Mouse (Mus musculus): ENCODE data around the gene Nptx1. TPM values are rescaled to one million over a fixed set of nuclear protein-coding genes. Genes with fewer than 3 reads are reported as not detected.

The Nptx1 gene
- polyA plus RNA-seq, 1 experiment from 2014 or later: not detected

GRCm38 (mm10) chr11:119521920-119522710 is 25.4 kb downstream of the Nptx1 start:
- H3K27ac ChIP-seq (replicated peaks): no peak overlapping the region
- 59% methylated on average over 6 of the region's 6 CpGs for WGBS (ENCODE audit: insufficient replicate concordance)
- H3K4me3 ChIP-seq (replicated peaks): no peak overlapping the region

GRCm38 (mm10) chr11:119520713-119521063 is 26.9 kb downstream of the Nptx1 start:
- no peaks in the 10 kb centered on the region for H3K9me3 ChIP-seq (replicated peaks)
- no peak overlapping the region for H3K4me2 ChIP-seq
- no peak overlapping the region for H3K9ac ChIP-seq
- no peak overlapping the region for H3K4me3 ChIP-seq (replicated peaks)
- H3K36me3 ChIP-seq (replicated peaks): no peaks in the 10 kb centered on the region
- ATAC-seq (ENCODE audit: insufficient read depth): no peak
- H3K4me1 ChIP-seq (replicated peaks): peaks cover 5% of the 10 kb centered on the region
- H3K27me3 ChIP-seq: peaks cover 24% of the 10 kb centered on the region
- H3K27ac ChIP-seq (replicated peaks): no peak overlapping the region

More at GRCm38 (mm10) chr11:119521920-119522710, 25.4 kb downstream of the Nptx1 start:
- H3K9me3 ChIP-seq (replicated peaks): no peaks in the 10 kb centered on the region
- H3K9ac ChIP-seq: no peak overlapping the region
- H3K4me2 ChIP-seq: no peak overlapping the region
- ATAC-seq (ENCODE audit: insufficient read depth): no peak
- H3K27me3 ChIP-seq: peaks cover 10% of the 10 kb centered on the region; the same call in 1 of the 2 replicates
- H3K4me1 ChIP-seq (replicated peaks): peaks cover 5% of the 10 kb centered on the region
- H3K36me3 ChIP-seq (replicated peaks): no peaks in the 10 kb centered on the region

GRCm38 (mm10) chr11:119520005-119520712 is 27.4 kb downstream of the Nptx1 start:
- no peak overlapping the region for H3K9ac ChIP-seq
- H3K27ac ChIP-seq (replicated peaks): no peak overlapping the region
- H3K27me3 ChIP-seq: peaks cover 29% of the 10 kb centered on the region

GRCm38 (mm10) chr11:119519387-119519786 is 28.2 kb downstream of the Nptx1 start:
- no peaks in the 10 kb centered on the region for H3K9me3 ChIP-seq (replicated peaks)
- H3K27me3 ChIP-seq: peaks cover 37% of the 10 kb centered on the region
- H3K4me2 ChIP-seq: no peak overlapping the region
- no peak overlapping the region for H3K9ac ChIP-seq
- H3K4me3 ChIP-seq (replicated peaks): no peak overlapping the region
- no peaks in the 10 kb centered on the region for H3K36me3 ChIP-seq (replicated peaks)
- no peak for ATAC-seq (ENCODE audit: insufficient read depth)
- 77% methylated on average over 1 of the region's 1 CpGs for WGBS (ENCODE audit: insufficient replicate concordance)
- H3K27ac ChIP-seq (replicated peaks): no peak overlapping the region
- no peaks in the 10 kb centered on the region for H3K4me1 ChIP-seq (replicated peaks)

More at GRCm38 (mm10) chr11:119520005-119520712, 27.4 kb downstream of the Nptx1 start:
- Histone ChIP-seq H3K4me2 (no peak overlapping the region), H3K4me1 (replicated peaks) (peaks cover 5% of the 10 kb centered on the region), H3K36me3 (replicated peaks) (no peaks in the 10 kb centered on the region), H3K4me3 (replicated peaks) (no peak overlapping the region), H3K9me3 (replicated peaks) (no peaks in the 10 kb centered on the region)
- WGBS (ENCODE audit: insufficient replicate concordance): 45% methylated on average over 5 of the region's 5 CpGs
- no peak for ATAC-seq (ENCODE audit: insufficient read depth)

GRCm38 (mm10) chr11:119516677-119517361 is 30.7 kb downstream of the Nptx1 start:
- Histone ChIP-seq H3K9ac (no peak overlapping the region), H3K27ac (replicated peaks) (no peak overlapping the region), H3K27me3 (peaks cover 60% of the 10 kb centered on the region), H3K4me2 (no peak overlapping the region), H3K36me3 (replicated peaks) (no peaks in the 10 kb centered on the region), H3K4me1 (replicated peaks) (no peaks in the 10 kb centered on the region), H3K9me3 (replicated peaks) (no peaks in the 10 kb centered on the region), H3K4me3 (replicated peaks) (no peak overlapping the region)
- 52% methylated on average over 12 of the region's 12 CpGs for WGBS (ENCODE audit: insufficient replicate concordance)
- ATAC-seq (ENCODE audit: insufficient read depth): no peak

GRCm38 (mm10) chr11:119515823-119516676 is 31.5 kb downstream of the Nptx1 start:
- H3K9me3 ChIP-seq (replicated peaks): no peaks in the 10 kb centered on the region
- H3K4me1 ChIP-seq (replicated peaks): no peaks in the 10 kb centered on the region
- no peak overlapping the region for H3K9ac ChIP-seq
- no peak overlapping the region for H3K4me3 ChIP-seq (replicated peaks)
- no peak overlapping the region for H3K27ac ChIP-seq (replicated peaks)
- H3K36me3 ChIP-seq (replicated peaks): no peaks in the 10 kb centered on the region
- ATAC-seq (ENCODE audit: insufficient read depth): no peak
- 64% methylated on average over 16 of the region's 16 CpGs for WGBS (ENCODE audit: insufficient replicate concordance)
- no peak overlapping the region for H3K4me2 ChIP-seq
- peaks cover 60% of the 10 kb centered on the region for H3K27me3 ChIP-seq

GRCm38 (mm10) chr11:119514967-119515636 is 32.5 kb downstream of the Nptx1 start:
- H3K4me1 ChIP-seq (replicated peaks): no peaks in the 10 kb centered on the region
- H3K4me3 ChIP-seq (replicated peaks): no peak overlapping the region
- H3K9ac ChIP-seq: no peak overlapping the region
- H3K36me3 ChIP-seq (replicated peaks): no peaks in the 10 kb centered on the region
- H3K9me3 ChIP-seq (replicated peaks): no peaks in the 10 kb centered on the region
- no peak overlapping the region for H3K27ac ChIP-seq (replicated peaks)
- H3K4me2 ChIP-seq: no peak overlapping the region
- H3K27me3 ChIP-seq: peaks cover 60% of the 10 kb centered on the region
- no peak for ATAC-seq (ENCODE audit: insufficient read depth)
- WGBS (ENCODE audit: insufficient replicate concordance): 9% methylated on average over 21 of the region's 21 CpGs

GRCm38 (mm10) chr11:119514108-119514860 is 33.3 kb downstream of the Nptx1 start:
- Histone ChIP-seq H3K4me3 (replicated peaks) (no peak overlapping the region), H3K9me3 (replicated peaks) (no peaks in the 10 kb centered on the region), H3K4me2 (no peak overlapping the region), H3K9ac (no peak overlapping the region), H3K27ac (replicated peaks) (no peak overlapping the region), H3K4me1 (replicated peaks) (no peaks in the 10 kb centered on the region), H3K27me3 (peaks cover 59% of the 10 kb centered on the region), H3K36me3 (replicated peaks) (no peaks in the 10 kb centered on the region)
- ATAC-seq (ENCODE audit: insufficient read depth): no peak
- WGBS (ENCODE audit: insufficient replicate concordance): 39% methylated on average over 16 of the region's 16 CpGs

- no peak overlapping the region for H3K9ac ChIP-seq
- peaks cover 56% of the 10 kb centered on the region for H3K27me3 ChIP-seq
- H3K4me1 ChIP-seq (replicated peaks): no peaks in the 10 kb centered on the region
- H3K27ac ChIP-seq (replicated peaks): no peak overlapping the region
- H3K4me3 ChIP-seq (replicated peaks): no peak overlapping the region
- ATAC-seq (ENCODE audit: insufficient read depth): no peak
- 30% methylated on average over 9 of the region's 9 CpGs for WGBS (ENCODE audit: insufficient replicate concordance)
- H3K9me3 ChIP-seq (replicated peaks): no peaks in the 10 kb centered on the region
- H3K4me2 ChIP-seq: no peak overlapping the region
- no peaks in the 10 kb centered on the region for H3K36me3 ChIP-seq (replicated peaks)
Observed at GRCm38 (mm10) chr11:119513038-119513659, 34.4 kb downstream of the Nptx1 start.

Data from liver, embryonic 15.5 days (tissue).